Mouse (Mus musculus) T-helper 17 cell (primary cell): ENCODE data around the gene Bcam.

Source experiments
- in situ Hi-C, 2 experiments: fragments of 300-600 bp; cut with MboI, MseI; formaldehyde crosslinking; loops; 1 replicate in 1 of 2; 2 replicates in 1 of 2; pipeline ENCODE4 v1.15.1; 2025; ENCODE audit warnings: high pct_unique_total_duplicates in 2 of 2

The Bcam gene

DNA sequence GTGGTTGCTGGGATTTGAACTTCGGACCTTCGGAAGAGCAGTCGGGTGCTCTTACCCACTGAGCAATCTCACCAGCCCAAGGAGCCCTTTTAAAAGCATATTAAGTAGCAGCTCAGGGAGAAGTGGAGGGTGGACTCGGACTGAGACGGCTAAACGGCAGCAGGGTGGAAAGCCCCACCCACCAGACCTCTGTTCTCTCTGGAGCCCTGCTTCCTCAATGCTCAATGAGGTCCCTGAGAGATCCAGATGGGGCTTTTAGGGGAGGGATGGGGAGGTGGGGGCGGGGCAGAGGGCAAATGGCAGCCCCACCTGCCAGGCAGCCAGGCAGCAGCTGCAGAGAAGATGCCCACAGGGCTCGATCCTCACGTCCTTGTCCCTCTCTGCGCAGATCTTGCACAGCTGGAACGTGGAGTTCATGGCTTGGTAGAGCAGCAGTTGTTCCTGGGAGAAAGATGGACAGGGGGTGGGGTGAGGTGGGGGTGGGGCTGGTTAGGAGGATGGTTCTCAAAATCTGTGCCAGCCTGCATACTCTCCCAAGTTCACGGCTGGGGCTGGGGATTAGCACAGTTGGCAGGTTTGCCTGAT is 15.2 kb upstream of the Bcam start:
- in situ Hi-C loops, result no loop called here

DNA sequence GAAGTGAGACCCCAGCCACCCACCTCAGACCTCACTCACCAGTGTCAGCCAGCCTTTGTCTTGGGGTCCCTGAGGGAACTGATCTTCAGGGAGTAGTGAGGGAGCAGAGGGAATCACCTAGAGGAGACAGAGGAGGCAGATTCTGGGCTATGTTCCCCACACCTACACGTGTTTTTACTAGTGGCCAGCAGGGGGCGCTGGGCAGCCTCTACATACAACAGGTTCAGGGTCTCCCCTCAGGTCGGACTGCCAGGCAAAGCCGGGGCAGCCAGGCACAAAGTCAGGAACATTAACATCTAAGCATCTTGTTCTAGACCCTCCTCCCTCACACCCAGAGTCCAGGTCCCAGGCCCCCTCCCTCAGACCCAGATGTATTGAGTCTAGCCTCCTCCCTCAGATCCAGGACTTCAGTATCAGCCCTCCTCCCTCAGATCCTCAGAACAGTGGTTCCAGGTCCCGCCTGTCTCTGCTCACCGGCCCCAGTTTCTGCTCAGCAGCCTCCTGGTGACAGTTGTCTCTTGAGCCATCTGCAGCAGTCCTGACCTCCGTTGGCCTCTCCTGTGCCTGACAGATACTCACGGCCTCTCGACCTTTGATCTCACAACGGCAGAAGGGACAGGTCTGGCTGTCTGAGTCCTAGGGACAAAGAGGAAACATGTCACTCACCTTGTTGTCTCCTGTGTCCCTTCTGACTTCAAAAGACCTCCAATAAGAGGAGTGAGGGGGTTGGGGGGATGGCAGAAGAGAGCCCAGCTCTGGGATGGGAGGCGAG is 14.1 kb upstream of the Bcam start:
- in situ Hi-C loops, result no loop called here

DNA sequence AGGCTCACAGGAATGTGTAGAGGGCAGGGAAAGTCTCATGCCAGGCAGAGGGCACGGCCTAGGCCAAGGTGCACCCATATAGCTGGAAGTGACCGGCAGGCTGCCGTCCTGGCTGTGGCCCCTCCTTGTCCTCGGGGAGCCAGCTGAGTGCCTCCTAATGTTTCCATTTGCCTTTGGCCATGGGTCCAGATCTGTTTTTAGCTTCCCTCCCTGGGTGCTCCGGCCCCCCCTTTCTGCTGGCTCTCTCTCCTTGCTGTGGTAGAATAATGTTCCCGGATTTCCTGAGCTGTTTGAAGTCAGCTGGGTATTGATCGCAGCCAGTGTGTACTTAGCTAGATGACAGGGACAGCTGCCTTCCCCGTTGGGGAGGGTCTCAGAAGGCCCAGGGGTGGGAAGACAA is 12.8 kb upstream of the Bcam start:
- in situ Hi-C loops, result no loop called here

DNA sequence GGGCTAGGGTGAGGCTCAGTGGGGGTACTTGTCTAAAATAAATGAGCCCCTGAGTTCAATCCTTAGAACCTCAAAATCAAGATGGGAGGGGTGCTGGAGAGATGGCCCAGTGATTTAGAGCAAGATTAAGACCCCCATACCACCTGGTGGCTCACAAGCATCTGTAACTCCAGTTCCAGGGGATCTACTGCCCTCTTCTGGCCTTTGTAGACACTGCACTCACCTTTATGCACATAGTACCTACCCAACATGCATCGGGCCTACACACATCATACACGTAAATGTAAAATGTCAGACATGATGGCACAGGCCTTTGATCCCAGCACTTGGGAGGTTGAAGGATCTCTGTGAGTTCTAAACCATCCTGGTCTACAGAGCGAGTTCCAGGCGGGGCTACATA is 11.8 kb upstream of the Bcam start:
- in situ Hi-C loops, result no loop called here

DNA sequence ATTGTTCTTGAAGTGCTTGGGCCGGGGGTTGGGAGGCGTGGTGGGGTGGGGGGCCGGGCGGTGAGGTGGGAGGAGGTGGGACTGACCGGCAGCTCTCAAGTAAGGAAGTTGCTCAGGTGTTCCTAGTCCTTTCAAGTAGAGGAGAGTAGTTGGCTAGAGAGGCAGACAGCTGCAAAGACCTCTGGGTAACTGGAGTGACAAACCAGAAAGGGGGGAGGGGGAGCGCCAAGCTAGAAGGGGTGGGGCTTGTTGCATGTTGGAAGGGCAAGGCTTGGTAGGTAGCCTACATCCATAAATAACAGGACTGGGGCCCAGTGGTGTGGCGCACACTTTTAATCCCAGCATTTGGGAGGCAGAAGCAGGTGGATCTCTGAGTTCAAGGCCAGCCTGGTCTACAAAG is 10.9 kb upstream of the Bcam start:
- in situ Hi-C loops, result no loop called here

DNA sequence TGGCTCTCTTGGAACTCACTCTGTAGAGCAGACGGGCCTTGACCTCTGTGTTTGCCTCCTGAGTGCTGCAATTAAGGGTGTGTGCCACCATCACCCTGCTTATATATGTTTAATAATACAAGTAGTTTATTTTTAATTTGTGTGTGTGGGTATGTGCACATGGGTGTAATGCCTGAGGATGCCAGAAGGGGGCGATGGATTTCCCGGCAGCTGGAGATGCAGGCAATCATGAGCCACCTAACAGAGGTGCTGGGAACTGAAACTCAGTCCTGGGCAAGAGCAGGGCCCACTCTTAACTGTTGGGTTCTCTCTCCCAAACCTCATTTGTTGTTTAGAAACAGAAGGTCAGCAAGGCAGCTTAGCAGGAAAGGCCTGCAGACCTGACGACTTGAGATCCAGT is 9.1 kb upstream of the Bcam start:
- in situ Hi-C loops, result loop anchor here in 1 of 2 experiments (5.0 kb wide), 1 partner anchor 63 kb away; the partner anchor contains the start of gene Tomm40

DNA sequence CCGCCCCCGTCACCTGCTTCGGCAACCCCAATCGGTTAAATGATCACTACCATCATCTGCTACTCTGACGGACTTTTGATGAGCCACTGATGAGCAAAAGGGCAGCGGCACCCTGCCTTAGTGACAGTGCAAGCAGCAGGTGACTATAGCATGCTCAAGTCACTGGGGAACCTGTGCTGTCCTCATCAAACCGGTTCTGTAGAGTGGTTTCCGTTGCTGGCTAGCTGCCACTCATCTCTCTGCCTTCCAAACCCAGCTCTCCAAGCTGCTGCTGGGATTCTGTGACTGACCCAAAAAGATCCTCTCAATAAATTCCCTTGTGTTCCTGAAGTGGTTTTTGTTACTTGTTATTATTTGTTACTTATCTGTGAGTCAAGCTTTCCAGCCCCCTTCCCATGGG is 7.8 kb upstream of the Bcam start:
- in situ Hi-C loops, result loop anchor here in 1 of 2 experiments (5.0 kb wide), 1 partner anchor 61 kb away; the partner anchor contains the start of gene Tomm40

DNA sequence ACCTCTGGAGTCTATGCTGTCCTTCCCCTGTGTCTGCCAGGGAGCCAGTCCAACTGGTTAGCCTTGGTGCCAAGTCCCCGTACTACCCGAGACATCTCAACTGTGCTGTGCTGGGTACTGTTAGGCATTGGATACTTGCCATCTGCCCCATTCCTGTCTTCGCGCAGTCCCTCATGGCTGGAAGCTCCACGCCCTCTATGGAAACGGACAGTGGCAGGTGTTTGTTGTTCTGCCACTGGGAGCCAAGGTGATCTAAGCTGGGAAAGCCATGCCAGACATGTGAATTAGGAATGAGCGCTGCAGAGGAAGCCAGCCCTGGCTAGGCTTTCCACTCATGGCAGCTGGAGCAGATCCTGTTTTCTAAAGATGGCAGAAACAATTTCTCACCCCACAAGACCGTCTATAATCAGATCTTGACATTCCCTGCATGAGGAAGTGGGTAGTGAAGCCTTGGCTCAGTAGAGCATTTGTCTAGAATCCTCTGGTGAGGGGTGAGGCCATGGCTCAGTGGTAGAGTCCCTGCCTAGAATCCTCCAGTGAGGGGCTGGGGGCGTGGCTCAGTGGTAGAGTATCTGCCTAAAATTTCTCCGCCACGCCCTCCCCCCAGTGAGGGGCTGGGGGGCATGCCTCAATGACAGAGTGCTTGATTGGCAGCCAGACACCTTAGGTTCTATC is 6.4 kb upstream of the Bcam start:
- in situ Hi-C loops, result loop anchor here in 1 of 2 experiments (5.0 kb wide), 1 partner anchor 60 kb away; the partner anchor contains the start of gene Tomm40

DNA sequence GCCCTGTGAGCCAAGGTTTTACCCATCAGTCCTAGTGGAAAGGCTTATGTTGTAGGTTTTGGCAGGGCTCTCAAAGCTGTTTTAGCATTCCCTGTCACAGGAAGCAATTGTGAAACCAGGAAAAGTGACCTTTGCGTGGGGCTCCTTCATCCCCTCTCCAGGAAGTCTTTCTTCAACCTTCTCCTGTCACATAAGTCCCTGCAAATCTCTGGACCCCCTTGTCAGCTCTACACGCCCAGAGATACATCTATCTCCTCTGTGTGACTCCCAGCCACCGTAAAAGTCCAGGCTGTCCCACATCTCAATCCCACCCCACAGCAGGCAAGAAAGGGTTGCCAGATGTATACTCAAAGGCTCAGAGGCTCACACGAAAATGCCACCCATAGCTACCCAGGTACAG is 866 bp upstream of the Bcam start:
- in situ Hi-C loops, result no loop called here

DNA sequence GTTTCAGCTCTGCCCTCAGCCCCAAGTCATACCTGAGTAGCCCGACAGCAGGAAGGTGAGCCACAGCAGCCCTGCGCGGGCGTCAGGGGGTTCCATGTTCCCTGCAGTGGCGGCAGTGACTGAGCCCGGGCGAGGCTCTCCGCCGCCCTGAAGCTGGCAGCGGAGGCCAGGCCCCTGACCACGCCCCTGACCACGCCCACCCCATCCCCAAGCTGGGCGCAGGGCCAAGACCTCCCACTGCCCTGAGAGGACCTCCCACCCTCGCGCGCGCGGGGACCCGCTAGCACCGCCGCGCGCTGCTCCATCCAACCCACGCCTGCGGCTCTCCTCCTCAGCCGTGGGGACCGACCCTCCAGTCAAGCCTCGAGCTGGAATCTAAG is 451 bp downstream of the Bcam start:
- in situ Hi-C loops, result no loop called here

DNA sequence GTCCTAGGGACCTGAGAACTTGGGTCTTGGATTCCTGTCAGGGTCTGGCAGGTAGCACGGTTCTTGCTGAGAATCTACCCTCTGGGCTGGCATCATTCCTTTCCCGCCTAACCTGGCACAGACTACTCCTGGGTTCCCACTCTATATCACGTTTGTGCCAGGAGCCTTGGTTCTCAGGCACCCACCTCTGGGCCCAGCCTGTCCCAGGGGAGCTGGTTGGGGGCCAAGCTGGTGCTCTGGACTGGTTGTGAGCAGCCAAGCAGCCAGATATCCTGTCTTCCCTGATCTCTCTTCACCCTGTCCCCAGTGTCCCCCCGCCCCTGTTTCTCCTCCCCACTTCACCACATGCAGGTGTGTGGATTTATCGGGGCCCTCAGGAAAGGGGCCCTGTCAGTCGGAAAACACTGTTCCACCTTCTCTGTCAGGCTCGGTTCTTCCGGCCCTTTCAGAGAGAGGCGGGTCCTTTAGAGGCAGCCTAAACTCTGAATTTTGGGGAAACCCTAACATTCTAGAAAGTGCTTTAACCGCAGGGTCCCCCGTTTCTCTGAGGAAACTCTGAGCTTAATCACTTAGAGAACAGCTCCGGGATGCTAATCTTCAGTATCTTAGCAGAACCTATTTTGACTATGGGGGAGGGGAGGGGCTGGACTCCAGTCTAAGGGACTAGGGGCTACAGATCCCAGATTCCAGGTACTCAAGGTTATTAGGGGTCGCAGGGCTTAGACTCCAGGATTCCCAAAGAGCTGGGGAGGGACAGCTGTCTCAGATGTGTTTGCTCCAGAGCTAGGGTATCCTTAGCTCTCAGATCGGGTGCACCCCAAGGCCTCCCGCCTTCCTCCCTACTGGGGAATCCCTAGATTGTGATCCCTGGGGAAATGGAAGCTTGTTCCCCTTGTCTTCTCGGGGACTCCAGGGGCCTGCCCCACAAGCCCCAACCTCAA is 1.1 kb downstream of the Bcam start:
- in situ Hi-C loops, result no loop called here

DNA sequence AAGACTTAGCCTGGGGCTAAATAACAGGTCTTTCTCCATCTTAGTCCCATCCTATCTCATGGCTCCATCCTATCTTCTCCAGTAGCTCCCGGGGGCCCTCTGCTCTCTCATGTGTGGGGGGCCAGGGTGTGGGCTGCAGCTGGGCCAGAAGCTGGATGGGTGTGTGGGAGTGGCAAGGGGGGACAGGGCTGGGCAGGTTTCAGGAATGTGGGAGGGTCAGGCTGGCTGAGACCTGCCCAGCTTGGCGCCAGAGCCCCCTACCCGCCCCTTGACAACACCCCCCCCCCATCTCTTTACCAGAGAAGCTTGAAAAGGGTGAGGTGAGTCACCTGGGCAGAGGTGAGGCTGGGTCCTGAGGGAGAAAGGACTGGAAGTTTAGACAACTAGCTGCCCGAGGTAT is 1.8 kb downstream of the Bcam start:
- in situ Hi-C loops, result no loop called here

DNA sequence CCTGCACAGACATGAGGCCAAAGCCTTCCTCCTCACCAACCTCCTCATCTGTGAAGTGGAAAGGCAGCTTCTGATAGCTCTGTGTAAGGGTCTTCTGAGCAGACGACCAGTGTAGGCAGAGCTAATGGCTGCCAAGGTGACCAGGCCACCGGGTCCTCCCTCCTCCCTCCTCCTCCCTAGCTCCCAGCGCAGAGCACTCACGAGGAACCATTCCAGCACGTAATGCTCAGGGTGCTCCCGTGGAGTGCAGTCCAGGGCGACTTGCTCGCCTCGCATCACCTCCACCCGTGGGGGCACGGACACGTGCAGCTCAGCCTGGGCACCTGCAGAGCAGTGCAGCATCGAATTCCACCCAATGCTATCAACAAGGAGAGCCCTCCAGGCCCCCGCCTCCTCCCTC is 2.6 kb downstream of the Bcam start:
- in situ Hi-C loops, result no loop called here

DNA sequence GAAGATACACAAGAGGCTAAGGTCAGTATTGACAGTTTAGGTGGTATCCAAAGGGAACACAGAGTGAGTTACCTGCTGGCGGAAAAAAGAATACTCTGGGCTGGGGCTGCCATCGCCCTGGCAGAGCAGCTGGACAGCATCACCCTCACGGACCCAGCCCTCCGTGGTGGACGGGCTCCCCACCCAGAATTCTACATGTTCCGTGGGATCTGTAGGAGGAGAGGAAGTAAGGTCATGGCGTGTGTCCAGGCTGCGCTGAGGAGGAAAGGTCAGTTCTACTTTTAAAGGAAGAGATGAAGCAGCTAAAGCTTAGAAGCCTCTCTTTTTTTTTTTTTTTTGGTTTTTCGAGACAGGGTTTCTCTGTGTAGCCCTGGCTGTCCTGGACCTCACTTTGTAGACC is 6.2 kb downstream of the Bcam start:
- in situ Hi-C loops, result no loop called here

DNA sequence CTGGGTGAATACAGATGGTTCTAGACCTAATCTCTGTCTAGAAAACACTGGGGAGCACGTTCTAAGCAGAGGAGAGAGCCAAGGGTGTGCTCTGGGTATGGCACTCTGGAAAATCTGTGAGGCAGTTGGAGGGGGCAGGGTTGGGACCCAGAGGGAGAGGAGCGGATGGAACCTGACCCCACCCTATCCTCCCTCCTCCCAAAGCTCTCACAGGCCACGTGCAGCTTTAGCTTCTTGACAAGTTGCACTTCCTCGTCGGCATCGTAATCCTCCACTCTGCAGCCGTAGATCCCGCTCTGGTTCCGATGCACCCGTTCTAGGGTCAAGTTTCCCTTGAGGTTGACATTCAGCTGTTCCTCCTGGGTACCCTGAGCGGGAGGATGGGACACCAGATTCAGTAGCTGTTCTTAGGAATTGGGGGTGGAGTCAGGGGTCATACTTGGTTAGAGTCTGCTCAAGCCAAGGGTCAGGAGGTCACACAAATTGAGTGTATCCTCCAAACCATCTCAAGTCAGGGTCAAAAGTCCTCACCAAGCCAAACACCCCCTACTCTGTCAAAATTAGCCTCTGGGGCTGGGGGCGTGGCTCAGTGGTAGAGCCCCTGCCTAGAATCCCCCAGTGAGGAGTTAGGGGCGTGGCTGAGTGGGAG is 6.9 kb downstream of the Bcam start:
- in situ Hi-C loops, result no loop called here

DNA sequence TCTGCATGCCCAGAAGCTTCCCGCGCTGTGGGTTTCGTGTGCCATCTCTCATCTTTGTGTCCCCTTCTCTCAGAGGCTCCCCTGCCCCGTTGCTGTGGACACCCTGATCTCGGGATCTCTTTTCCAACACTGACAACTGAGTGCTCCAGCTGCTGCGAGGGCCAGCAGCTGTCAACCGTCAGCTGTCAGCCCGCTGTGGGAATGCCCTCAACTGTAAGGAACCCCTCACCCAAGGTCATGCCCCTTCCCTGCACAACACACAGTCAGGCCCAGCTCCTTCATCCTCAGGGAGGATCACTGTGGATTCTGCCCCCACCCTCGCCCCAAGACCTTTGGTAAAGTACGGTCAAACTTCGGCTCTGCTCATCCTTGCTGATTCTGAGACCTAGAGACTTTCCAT is 8.5 kb downstream of the Bcam start:
- in situ Hi-C loops, result no loop called here

DNA sequence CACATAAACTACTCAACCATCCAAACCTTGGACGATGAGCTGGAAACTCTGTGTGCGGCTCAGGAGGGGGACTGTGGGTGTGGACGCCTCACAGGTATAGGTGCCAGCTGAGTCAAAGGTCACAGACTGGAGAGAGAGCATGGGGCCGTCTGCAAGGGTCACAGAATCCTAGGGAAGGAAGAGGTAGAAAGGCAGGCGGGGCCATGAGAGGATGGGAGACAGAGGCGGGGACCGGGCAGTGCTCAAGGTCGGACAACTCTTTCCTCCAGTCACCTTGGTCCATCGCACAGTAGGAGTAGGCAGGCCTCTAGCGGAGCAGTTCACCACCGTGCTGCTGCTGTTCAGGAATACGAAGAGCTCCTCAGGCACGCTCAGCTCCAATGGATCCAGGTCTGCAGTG is 10.8 kb downstream of the Bcam start:
- in situ Hi-C loops, result no loop called here

DNA sequence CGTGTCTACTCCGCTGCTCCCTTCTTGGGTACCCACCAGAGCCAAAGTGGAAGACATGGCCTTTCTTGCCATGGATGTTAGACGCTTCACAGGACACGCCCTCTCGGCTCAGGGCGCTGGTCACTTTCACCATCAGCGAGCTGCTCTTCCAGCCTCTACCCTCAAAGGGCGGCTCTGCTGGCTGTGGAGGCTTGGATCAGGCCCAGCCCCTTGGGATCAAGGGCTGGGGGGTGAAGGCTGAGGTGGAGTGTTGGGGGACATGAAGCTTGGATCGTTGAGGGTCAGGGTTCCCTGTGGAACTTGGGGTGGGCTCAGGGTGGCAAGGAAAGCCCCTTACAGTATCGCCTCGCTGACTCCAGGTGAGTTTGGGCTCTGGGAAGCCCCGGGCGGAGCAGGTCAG is 12.2 kb downstream of the Bcam start:
- in situ Hi-C loops, result no loop called here

DNA sequence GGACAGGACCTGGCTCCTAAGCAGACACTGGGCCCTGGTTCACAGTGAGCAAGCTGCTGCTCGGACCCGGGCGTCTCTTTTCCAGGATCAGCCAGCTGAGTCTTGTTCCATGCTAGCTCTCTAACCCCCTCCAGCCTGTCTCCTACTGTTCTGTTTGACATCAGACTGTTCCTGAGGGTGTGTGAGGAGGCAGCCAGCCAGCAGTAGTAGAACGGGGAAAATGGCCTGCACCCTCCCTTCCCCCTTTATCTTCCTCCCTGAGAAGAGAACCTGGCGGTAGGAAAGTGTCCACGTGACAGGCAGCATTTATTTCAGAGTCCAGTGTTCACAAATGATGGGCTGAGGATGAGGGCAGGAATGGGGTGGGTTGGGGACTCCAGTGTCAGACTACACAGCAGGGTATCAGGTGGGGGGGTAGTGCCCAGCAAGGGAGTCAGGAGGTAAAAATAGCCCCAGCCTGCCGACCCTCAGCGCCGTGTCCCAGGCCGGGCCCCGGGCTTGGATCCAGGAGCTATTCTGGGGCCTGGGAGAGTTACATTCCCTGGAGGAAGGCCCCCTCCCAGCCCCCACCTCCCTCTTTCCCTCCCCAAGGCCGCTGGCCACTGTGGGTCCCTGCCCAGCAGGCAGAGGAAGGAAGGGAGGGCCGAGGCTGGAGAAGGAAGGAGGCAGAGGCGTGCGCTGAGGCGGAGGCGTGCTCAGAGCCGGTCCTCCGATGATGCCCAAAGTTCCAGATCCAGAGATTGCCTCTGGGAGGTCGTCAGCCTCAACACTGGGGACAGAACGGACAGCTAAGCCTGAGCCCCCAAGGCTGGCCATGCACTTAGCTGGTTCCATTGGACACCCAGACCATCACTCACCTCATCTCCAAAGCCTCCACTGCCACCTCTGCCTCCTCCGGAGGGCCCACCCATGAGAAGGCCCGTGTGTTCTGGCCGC is 14.7 kb downstream of the Bcam start:
- in situ Hi-C loops, result no loop called here

DNA sequence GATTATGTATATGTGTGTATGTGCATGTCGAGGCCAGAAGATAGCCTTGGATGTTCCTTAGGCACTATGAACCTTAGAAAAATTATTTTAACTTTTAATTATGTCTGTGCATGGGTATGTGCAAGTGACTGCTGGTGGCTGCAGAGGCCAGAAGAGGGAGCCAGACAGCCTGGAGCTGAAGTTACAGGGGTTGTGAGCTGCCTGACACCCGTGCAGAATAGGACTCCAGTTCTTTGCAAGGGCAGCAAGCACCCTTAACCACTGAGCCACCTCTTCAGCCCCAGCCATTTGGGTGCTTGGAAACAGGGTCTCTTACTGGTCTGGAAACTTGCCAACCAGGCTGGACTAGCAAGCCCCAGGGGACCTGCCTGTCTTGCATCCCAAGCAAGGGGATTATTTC is 15.8 kb downstream of the Bcam start:
- in situ Hi-C loops, result no loop called here
